Mouse (Mus musculus): ENCODE measurements at regions not wholly inside any gene's neighbourhood (a gene's known extent, or its start where the extent isn't known, plus 50 kb on each side); places are given as distances from the start of the nearest gene placed in this dataset.

DNA sequence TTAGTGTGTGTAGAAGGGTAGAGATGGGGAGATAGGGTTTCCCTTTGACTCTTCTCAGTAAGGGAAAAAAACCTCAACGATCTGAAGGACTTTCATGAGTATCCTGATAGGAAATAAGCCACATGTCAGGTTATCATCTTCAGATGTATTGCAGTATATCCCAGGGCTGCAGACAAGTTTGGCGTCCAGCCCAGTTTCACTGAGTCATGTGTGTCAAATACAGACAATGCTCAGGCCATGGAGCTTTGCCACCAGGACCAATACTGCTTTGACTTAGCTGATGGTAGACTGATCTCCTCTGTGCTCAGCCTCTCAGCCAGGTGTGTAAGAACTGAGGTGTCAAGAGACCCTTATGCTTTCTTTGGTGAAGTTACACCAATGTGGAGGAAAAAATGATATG lies 62.9 kb downstream of the Cst10 start:
- no peaks in the 10 kb centered on the region for H3K9me3 ChIP-seq
- no peaks in the 10 kb centered on the region for H3K27me3 ChIP-seq
- no peak for ATAC-seq
- 88% methylated on average over 2 of the region's 2 CpGs for WGBS
- H3K36me3 ChIP-seq: no peaks in the 10 kb centered on the region
- no peak overlapping the region for H3K9ac ChIP-seq (replicated peaks)
- H3K27ac ChIP-seq: no peak overlapping the region
- H3K4me2 ChIP-seq (replicated peaks): no peak overlapping the region
- no peak overlapping the region for H3K4me3 ChIP-seq (replicated peaks)
- no peaks in the 10 kb centered on the region for H3K4me1 ChIP-seq (replicated peaks)

DNA sequence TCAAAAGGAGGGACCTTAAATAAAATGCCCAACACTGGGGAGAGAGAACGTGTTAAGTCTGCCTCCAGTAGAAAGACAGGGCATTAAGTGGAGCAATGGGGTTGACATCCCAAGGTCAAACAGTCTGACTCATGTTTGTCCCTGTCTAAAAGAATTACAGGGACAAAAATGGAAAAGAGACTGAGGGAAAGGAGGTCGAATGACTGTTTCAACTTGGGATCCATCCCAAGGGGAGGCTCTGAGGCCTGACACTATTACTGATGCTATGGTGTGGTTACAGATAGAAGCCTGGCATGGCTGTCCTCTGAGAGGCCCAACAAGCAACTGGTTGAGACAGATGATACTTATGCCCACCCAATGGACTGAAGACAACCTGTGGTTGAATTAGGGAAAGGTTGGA lies 67.6 kb downstream of the Cst10 start:
- Histone ChIP-seq H3K36me3 (no peaks in the 10 kb centered on the region), H3K27ac (no peak overlapping the region), H3K4me2 (replicated peaks) (no peak overlapping the region), H3K27me3 (no peaks in the 10 kb centered on the region), H3K9ac (replicated peaks) (no peak overlapping the region), H3K4me1 (replicated peaks) (no peaks in the 10 kb centered on the region), H3K4me3 (replicated peaks) (no peak overlapping the region), H3K9me3 (no peaks in the 10 kb centered on the region)
- 78% methylated on average over 2 of the region's 2 CpGs for WGBS
- ATAC-seq: no peak

DNA sequence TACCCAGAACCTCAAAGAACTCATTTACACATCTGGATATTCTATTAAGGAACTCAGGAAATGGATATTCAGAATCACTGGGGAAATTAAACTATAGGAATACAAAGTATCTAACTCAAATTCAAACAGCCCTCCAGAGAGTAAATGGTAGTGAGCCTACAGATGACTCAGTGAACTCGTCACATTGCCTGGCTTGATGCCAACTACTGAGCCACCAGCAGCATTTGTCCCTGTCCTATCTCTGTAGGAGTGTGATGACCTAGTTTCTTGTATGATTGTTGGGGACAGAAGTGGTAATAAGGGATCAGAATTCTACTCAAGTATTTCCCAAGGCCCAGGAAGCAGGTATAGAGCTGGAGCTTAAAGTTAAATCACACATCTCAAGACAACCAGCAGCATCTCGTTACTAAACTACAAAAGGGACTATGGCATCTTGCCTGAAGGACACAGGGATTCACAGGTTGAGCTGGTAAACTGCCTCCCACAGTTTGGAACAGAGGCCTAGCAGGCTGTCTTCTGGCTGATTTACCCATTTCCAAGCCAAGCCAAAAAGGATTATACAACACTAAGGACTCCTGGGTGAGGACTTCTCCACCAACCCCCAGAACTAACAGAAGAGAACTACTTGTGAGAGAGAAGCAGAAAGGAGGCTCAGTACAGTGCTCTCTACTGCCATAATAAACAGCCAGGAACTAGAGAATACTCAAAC lies 88.6 kb downstream of the Cst10 start:
- H3K27ac ChIP-seq: no peak overlapping the region
- H3K4me1 ChIP-seq (replicated peaks): no peaks in the 10 kb centered on the region
- H3K9me3 ChIP-seq: no peaks in the 10 kb centered on the region
- H3K27me3 ChIP-seq: no peaks in the 10 kb centered on the region
- WGBS: 73% methylated on average over 2 of the region's 2 CpGs
- no peak for ATAC-seq
- no peaks in the 10 kb centered on the region for H3K36me3 ChIP-seq
- H3K4me3 ChIP-seq (replicated peaks): no peak overlapping the region
- no peak overlapping the region for H3K9ac ChIP-seq (replicated peaks)
- no peak overlapping the region for H3K4me2 ChIP-seq (replicated peaks)

DNA sequence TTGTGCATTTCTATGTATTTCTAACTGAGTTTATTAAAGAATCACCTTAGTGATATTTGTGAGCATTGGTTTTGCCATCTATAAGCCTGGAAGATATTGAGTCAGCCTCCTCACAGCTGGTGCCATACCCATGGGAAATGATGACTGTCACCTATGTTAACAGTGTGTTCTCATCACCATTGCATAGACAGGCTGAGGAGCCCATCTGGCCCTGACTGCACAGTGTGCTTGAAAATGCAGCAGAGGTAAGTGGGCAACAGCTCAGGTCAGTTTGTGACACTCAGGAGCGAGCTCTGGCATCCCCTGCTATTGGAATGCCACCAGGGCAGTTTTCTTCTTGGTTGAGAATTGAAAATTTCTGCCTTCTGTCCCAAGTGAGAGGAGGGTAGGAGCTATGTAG lies 108.0 kb downstream of the Cst10 start:
- H3K27me3 ChIP-seq: no peaks in the 10 kb centered on the region
- no peak overlapping the region for H3K27ac ChIP-seq
- no peak for ATAC-seq
- H3K9ac ChIP-seq (replicated peaks): no peak overlapping the region
- no peaks in the 10 kb centered on the region for H3K9me3 ChIP-seq
- no peaks in the 10 kb centered on the region for H3K4me1 ChIP-seq (replicated peaks)
- H3K4me2 ChIP-seq (replicated peaks): no peak overlapping the region
- WGBS: 74% methylated on average over 1 of the region's 1 CpGs
- no peak overlapping the region for H3K4me3 ChIP-seq (replicated peaks)
- H3K36me3 ChIP-seq: no peaks in the 10 kb centered on the region

DNA sequence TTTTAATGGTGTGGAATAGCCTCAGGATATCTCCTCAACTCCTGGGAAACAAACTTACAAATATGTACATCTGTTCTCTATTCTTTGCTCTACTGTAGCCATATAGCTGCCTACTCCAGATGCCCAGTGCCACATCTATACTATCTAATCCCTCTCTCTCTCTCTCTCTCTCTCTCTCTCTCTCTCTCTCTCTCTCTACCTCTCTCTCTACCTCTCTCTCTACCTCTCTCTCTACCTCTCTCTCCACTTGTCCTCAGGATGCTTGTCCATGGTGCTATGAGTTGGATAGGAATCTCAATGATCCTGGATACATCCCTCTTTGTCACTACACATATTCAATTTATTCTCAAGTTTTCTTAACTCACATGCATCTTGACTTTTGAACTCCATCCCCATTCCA lies 119.6 kb downstream of the Cst10 start:
- H3K36me3 ChIP-seq: no peaks in the 10 kb centered on the region
- no peak overlapping the region for H3K27ac ChIP-seq
- H3K9me3 ChIP-seq: no peaks in the 10 kb centered on the region
- H3K9ac ChIP-seq (replicated peaks): no peak overlapping the region
- no peak for ATAC-seq
- H3K4me2 ChIP-seq (replicated peaks): no peak overlapping the region
- H3K4me1 ChIP-seq (replicated peaks): no peaks in the 10 kb centered on the region
- no peaks in the 10 kb centered on the region for H3K27me3 ChIP-seq
- no peak overlapping the region for H3K4me3 ChIP-seq (replicated peaks)

DNA sequence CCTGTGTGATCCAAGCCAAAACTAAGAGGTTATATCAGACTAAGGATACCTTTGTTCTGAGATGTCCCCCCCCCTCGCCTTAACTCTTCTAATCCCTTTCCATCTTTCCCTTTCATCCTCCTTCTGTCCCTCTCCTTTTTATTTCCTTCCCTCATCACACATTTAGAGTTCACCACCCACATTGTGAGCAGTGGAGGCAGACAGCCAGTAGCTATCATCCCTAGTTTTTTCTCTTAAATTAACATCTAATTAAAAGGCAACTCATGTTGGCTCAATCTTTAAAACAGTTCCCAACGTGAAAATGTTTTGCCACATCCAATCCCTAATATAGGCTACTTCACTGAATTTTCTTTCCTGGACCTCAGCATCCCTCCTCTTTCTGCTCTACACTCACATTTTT lies 138.0 kb downstream of the Cst10 start:
- Histone ChIP-seq H3K36me3 (no peaks in the 10 kb centered on the region), H3K9me3 (no peaks in the 10 kb centered on the region), H3K4me1 (replicated peaks) (no peaks in the 10 kb centered on the region), H3K9ac (replicated peaks) (no peak overlapping the region), H3K27me3 (no peaks in the 10 kb centered on the region), H3K27ac (no peak overlapping the region), H3K4me3 (replicated peaks) (no peak overlapping the region), H3K4me2 (replicated peaks) (no peak overlapping the region)
- ATAC-seq: no peak
- WGBS: 76% methylated on average over 2 of the region's 2 CpGs

DNA sequence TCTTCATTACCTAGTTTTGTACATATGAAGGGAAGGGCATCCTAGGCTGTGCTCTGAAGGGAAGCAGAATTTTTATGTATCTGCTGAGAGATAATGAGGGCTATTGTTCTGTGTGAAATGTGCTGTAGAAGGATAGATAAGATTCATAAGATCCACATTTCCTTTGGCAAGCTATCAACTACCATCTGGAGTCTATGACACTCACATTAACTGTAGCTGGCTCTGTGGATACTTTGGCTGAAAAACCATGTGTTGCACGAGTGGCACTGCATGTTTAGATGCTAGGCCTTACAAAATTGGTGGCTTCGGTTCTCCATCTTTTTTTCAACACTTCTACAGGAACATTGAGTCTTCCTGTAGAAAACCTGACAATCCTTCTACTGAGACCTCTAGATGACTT lies 140.9 kb downstream of the Cst10 start:
- Histone ChIP-seq H3K36me3 (no peaks in the 10 kb centered on the region), H3K4me2 (replicated peaks) (no peak overlapping the region), H3K27me3 (no peaks in the 10 kb centered on the region), H3K9me3 (no peaks in the 10 kb centered on the region), H3K9ac (replicated peaks) (no peak overlapping the region), H3K27ac (no peak overlapping the region), H3K4me3 (replicated peaks) (no peak overlapping the region), H3K4me1 (replicated peaks) (no peaks in the 10 kb centered on the region)
- no peak for ATAC-seq
- WGBS: 75% methylated on average over 2 of the region's 2 CpGs

DNA sequence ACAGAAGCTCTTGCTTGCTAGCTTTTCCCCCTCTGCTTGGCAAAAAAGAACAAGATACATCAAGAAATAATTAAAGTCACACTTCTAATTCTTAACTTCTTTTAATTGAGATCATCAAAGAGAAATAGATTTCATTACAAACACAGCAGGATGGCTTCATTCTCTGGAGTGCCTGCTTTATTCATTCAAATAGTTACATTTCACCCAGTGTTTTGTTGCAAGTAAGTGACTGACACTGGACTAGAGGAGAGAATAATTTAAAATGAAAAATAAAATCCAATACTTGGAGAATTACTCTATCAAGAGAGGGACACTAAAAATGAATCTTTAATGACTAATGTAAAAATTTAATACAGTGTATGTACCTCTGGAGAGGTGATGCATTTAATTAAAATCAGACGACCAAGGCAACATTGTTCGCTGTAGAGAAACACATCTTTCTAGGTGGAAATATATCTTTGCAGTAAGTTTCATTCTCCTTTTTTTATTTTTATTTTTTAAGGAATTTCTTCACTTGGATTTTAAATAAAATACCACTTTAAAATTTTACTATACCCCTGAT lies 141.9 kb downstream of the Cst10 start:
- 86% methylated on average over 2 of the region's 2 CpGs for WGBS
- no peak overlapping the region for H3K9ac ChIP-seq (replicated peaks)

DNA sequence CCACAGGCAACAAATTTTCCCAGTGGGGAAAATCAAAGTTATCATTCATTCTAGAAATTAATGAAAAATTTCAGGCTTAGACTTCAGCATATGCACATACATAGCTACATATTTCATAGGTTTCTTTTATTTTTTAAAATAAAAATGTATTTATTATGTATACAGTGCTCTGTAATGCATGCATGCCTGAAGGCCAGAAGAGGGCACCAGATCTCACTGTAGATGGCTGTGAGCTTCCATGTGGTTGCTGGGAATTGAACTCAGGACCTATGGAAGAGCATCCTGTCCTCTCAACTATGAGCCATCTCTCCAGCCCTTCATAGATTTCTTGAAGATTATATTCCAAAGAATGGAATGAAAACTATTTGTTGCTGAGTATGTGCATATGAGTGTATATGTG lies 150.4 kb downstream of the Cst10 start:
- H3K27me3 ChIP-seq: no peaks in the 10 kb centered on the region
- ATAC-seq: no peak
- no peak overlapping the region for H3K4me2 ChIP-seq (replicated peaks)

More for the DNA sequence above, 141.9 kb downstream of the Cst10 start:
- Histone ChIP-seq H3K4me1 (replicated peaks) (no peaks in the 10 kb centered on the region), H3K27ac (no peak overlapping the region), H3K4me3 (replicated peaks) (no peak overlapping the region), H3K4me2 (replicated peaks) (no peak overlapping the region), H3K9me3 (no peaks in the 10 kb centered on the region), H3K36me3 (no peaks in the 10 kb centered on the region), H3K27me3 (no peaks in the 10 kb centered on the region)
- ATAC-seq: no peak

DNA sequence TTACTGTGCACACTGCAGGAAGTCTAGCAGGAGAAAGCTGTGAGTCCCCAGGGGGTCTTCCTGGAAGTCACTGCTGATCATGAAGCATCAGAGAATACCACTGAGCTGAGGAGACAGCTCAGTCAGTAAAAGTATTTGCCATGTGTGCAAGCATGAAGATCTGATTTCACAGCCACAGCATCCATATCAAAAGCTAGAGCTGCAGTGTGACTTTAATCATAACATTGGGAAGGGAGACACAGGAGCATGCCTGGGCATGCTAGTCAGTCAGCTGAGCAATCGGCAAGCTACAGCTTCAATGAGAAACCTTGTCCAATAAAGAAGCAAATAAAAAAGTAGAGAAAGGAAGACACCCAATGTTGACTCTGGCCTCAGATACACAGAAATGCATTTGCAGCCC lies 168.9 kb downstream of the Cst10 start:
- 58% methylated on average over 1 of the region's 1 CpGs for WGBS
- H3K9me3 ChIP-seq: no peaks in the 10 kb centered on the region
- no peaks in the 10 kb centered on the region for H3K36me3 ChIP-seq
- H3K4me1 ChIP-seq (replicated peaks): no peaks in the 10 kb centered on the region
- H3K9ac ChIP-seq (replicated peaks): no peak overlapping the region
- H3K4me2 ChIP-seq (replicated peaks): no peak overlapping the region
- H3K4me3 ChIP-seq (replicated peaks): no peak overlapping the region
- H3K27ac ChIP-seq: no peak overlapping the region
- peak; percentile 34; the same call in 1 of the 2 replicates for ATAC-seq
- no peaks in the 10 kb centered on the region for H3K27me3 ChIP-seq

More for the DNA sequence above, 150.4 kb downstream of the Cst10 start:
- Histone ChIP-seq H3K4me3 (replicated peaks) (no peak overlapping the region), H3K36me3 (no peaks in the 10 kb centered on the region), H3K9me3 (no peaks in the 10 kb centered on the region), H3K9ac (replicated peaks) (no peak overlapping the region), H3K4me1 (replicated peaks) (no peaks in the 10 kb centered on the region), H3K27ac (no peak overlapping the region)

DNA sequence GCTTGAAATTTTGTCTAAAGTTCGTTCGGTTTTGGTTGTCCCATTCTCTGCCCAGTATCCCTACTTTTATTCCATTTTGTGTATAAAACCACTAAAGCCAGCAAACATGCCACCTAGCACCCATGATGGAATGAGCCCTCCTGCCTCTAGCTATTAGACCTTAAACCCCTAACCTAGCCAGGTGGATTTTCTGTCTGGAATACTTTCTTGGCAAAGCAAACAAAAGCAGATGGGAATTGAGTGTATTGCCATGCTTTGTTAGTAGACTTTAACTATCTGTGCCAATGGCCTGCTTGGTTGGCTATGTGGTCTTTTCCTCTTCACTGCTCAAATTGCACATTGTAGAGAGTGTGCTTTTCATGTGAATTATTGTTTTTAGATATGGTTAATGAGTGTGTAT lies 197.7 kb downstream of the Cst10 start:
- WGBS: 84% methylated on average over 2 of the region's 2 CpGs
- Histone ChIP-seq H3K9me3 (no peaks in the 10 kb centered on the region), H3K27me3 (no peaks in the 10 kb centered on the region), H3K4me2 (replicated peaks) (no peak overlapping the region), H3K36me3 (no peaks in the 10 kb centered on the region), H3K4me3 (replicated peaks) (no peak overlapping the region), H3K4me1 (replicated peaks) (no peaks in the 10 kb centered on the region), H3K9ac (replicated peaks) (no peak overlapping the region), H3K27ac (no peak overlapping the region)
- ATAC-seq: no peak

DNA sequence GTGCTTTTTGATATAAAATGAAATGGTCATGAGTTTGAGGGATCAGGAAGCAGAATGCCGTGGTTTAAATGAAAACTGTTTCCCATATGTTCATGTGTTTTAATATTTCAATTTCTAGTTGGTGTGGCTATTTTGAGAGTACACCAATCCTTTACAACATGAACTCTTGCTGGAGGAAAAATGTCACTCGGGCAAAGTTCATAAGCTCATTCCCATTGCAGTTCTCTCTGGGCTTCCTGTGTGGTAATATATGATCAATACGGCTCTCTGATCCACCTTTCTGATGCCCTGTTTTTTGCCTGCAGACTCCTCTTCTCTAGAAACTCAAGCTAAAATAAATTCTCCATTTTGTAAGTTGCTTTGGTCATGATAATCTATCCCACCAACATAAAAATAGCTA lies 208.5 kb downstream of the Cst10 start:
- no peak for ATAC-seq
- Histone ChIP-seq H3K4me1 (replicated peaks) (no peaks in the 10 kb centered on the region), H3K9ac (replicated peaks) (no peak overlapping the region), H3K36me3 (no peaks in the 10 kb centered on the region), H3K9me3 (no peaks in the 10 kb centered on the region), H3K27ac (no peak overlapping the region), H3K4me3 (replicated peaks) (no peak overlapping the region), H3K27me3 (no peaks in the 10 kb centered on the region), H3K4me2 (replicated peaks) (no peak overlapping the region)
- 91% methylated on average over 3 of the region's 3 CpGs for WGBS

All from midbrain, embryonic 13.5 days (tissue).